Mouse (Mus musculus) heart, embryonic 15.5 days (tissue): ENCODE measurements around the gene Dqx1. TPM values are rescaled to one million over a fixed set of nuclear protein-coding genes. Genes with fewer than 3 reads are reported as not detected.

ENCODE experiments used
- ATAC-seq: fragments of 200-750 bp; cut with Nextera tagmentation; replicated peaks from 2 replicates; pipeline ENCODE4 v1.8.0; 2017; ENCODE audit warnings: low read depth, moderate TSS enrichment; ENCODE audit not compliant: insufficient number of reproducible peaks, insufficient read depth, low FRiP score
- H3K27ac ChIP-seq: fragments of 300-500 bp; sonication (generic); 2 replicates; pipeline ENCODE4 v1.5.1; 2015; ENCODE audit warnings: mild to moderate bottlenecking, inconsistent platforms
- H3K27me3 ChIP-seq: fragments of 300-500 bp; sonication (generic); 2 replicates; pipeline ENCODE4 v1.6.1; 2015; ENCODE audit warnings: inconsistent platforms
- H3K36me3 ChIP-seq: fragments of 300-500 bp; sonication (generic); 2 replicates; pipeline ENCODE4 v1.6.1; 2015; ENCODE audit warnings: mild to moderate bottlenecking, inconsistent platforms
- H3K4me1 ChIP-seq: fragments of 300-500 bp; sonication (generic); replicated peaks from 2 replicates; pipeline ENCODE4 v1.6.1; 2015; ENCODE audit warnings: inconsistent platforms
- H3K4me2 ChIP-seq: fragments of 300-500 bp; sonication (generic); 2 replicates; pipeline ENCODE4 v1.6.1; 2015; ENCODE audit warnings: inconsistent platforms, mild to moderate bottlenecking, moderate library complexity
- H3K4me3 ChIP-seq: fragments of 300-500 bp; sonication (generic); 2 replicates; pipeline ENCODE4 v1.5.1; 2015; ENCODE audit warnings: mild to moderate bottlenecking, inconsistent platforms
- H3K9ac ChIP-seq: fragments of 300-500 bp; sonication (generic); 2 replicates; pipeline ENCODE4 v1.6.1; 2015; ENCODE audit warnings: mild to moderate bottlenecking, inconsistent platforms
- H3K9me3 ChIP-seq: fragments of 300-500 bp; sonication (generic); replicated peaks from 2 replicates; pipeline ENCODE4 v1.6.1; 2016; ENCODE audit warnings: inconsistent platforms
- WGBS: fragments of 180-500 bp; shearing (Covaris S2); methylation state at CpG from one replicate; pipeline ENCODE4 v1.1.7; 2015; ENCODE audit warnings: mixed read lengths; 5-methylcytosine and 5-hydroxymethylcytosine counted together
- polyA plus RNA-seq: library from polyadenylated mRNA; unstranded; fragments of >200 nt; fragmentation: Nextera tagmentation; extraction: Ambion mirVana; gene quantifications from 2 replicates; pipeline ENCODE4 v1.2.1, GENCODE M21; 2015

The Dqx1 gene
- polyA plus RNA-seq, 1 experiment from 2014 or later = 0.28 TPM

- Histone ChIP-seq H3K9me3 (no peaks in the 10 kb centered on the region), H3K27me3 (0 out of 2 replicates have a peak, but pooled peaks cover 3% of the 10 kb centered on the region), H3K4me1 (peaks cover 26% of the 10 kb centered on the region), H3K4me2 (peak within 1 kb of the TSS; percentile 95), H3K27ac (peak within 1 kb of the TSS; percentile 80), H3K9ac (peak within 1 kb of the TSS; percentile 85), H3K4me3 (peak within 1 kb of the TSS; percentile 81), H3K36me3 (peaks cover 17% of the 10 kb centered on the region)
- under 1% methylated on average over 64 of the region's 64 CpGs for WGBS
- ATAC-seq = peak; percentile 95
Measured at GRCm38 (mm10) chr6:83054074-83054851, 3.4 kb upstream of the Dqx1 start, which contains the start of gene Aup1. TSS of gene Aup1 (plus strand) at chr6:83054521.

GRCm38 (mm10) chr6:83054871-83055431, 2.7 kb upstream of the Dqx1 start, which contains the start of gene Htra2:
TSS of gene Htra2 (minus strand) at chr6:83055273.
- H3K9ac ChIP-seq = peak within 1 kb of the TSS; percentile 85
- peak within 1 kb of the TSS; percentile 81 for H3K4me3 ChIP-seq
- peaks cover 17% of the 10 kb centered on the region for H3K36me3 ChIP-seq
- peaks cover 26% of the 10 kb centered on the region for H3K4me1 ChIP-seq
- peak within 1 kb of the TSS; percentile 80 for H3K27ac ChIP-seq
- WGBS = under 1% methylated on average over 50 of the region's 50 CpGs
- H3K9me3 ChIP-seq = no peaks in the 10 kb centered on the region
- peak; percentile 23 for ATAC-seq
- H3K27me3 ChIP-seq = peaks cover 4% of the 10 kb centered on the region; the same call in 1 of the 2 replicates
- H3K4me2 ChIP-seq = peak within 1 kb of the TSS; percentile 95

GRCm38 (mm10) chr6:83058725-83059124, 1.1 kb downstream of the Dqx1 start:
- Histone ChIP-seq H3K27ac (no peak overlapping the region), H3K4me1 (peaks cover 12% of the 10 kb centered on the region), H3K4me3 (no peak overlapping the region), H3K36me3 (peaks cover 9% of the 10 kb centered on the region), H3K9ac (no peak overlapping the region), H3K4me2 (no peak overlapping the region), H3K9me3 (no peaks in the 10 kb centered on the region), H3K27me3 (peaks cover 42% of the 10 kb centered on the region)
- ATAC-seq = no peak
- WGBS = 82% methylated on average over 2 of the region's 2 CpGs

GRCm38 (mm10) chr6:83065995-83066394, 8.4 kb downstream of the Dqx1 start:
- no peak overlapping the region for H3K9ac ChIP-seq
- H3K36me3 ChIP-seq = no peaks in the 10 kb centered on the region
- H3K4me1 ChIP-seq = peaks cover 26% of the 10 kb centered on the region
- H3K4me2 ChIP-seq = no peak overlapping the region
- H3K9me3 ChIP-seq = no peaks in the 10 kb centered on the region
- H3K27ac ChIP-seq = no peak overlapping the region
- no peak overlapping the region for H3K4me3 ChIP-seq
- 38% methylated on average over 8 of the region's 8 CpGs for WGBS
- peaks cover 100% of the 10 kb centered on the region for H3K27me3 ChIP-seq
- no peak for ATAC-seq

GRCm38 (mm10) chr6:83066441-83066840, 8.8 kb downstream of the Dqx1 start:
- H3K4me1 ChIP-seq = peaks cover 30% of the 10 kb centered on the region
- no peaks in the 10 kb centered on the region for H3K36me3 ChIP-seq
- no peak overlapping the region for H3K4me3 ChIP-seq
- no peaks in the 10 kb centered on the region for H3K9me3 ChIP-seq
- no peak overlapping the region for H3K4me2 ChIP-seq
- 28% methylated on average over 6 of the region's 6 CpGs for WGBS
- no peak overlapping the region for H3K27ac ChIP-seq
- no peak overlapping the region for H3K9ac ChIP-seq
- peaks cover 100% of the 10 kb centered on the region for H3K27me3 ChIP-seq
- ATAC-seq = no peak

GRCm38 (mm10) chr6:83068221-83068620, 10.6 kb downstream of the Dqx1 start:
- no peak overlapping the region for H3K27ac ChIP-seq
- peak overlapping the region; percentile 57 for H3K4me2 ChIP-seq
- H3K9me3 ChIP-seq = no peaks in the 10 kb centered on the region
- H3K4me3 ChIP-seq = peak overlapping the region; percentile 37
- 12% methylated on average over 8 of the region's 8 CpGs for WGBS
- H3K4me1 ChIP-seq = peaks cover 30% of the 10 kb centered on the region
- no peak for ATAC-seq
- H3K36me3 ChIP-seq = no peaks in the 10 kb centered on the region
- H3K27me3 ChIP-seq = peaks cover 99% of the 10 kb centered on the region
- H3K9ac ChIP-seq = 0 out of 2 replicates have a peak overlapping the region, but pooled peaks have one; percentile 2

GRCm38 (mm10) chr6:83068706-83069487, 11.3 kb downstream of the Dqx1 start:
- under 1% methylated on average over 81 of the region's 81 CpGs for WGBS
- 0 out of 2 replicates have a peak overlapping the region, but pooled peaks have one; percentile 2 for H3K9ac ChIP-seq
- peaks cover 99% of the 10 kb centered on the region for H3K27me3 ChIP-seq
- no peak overlapping the region for H3K27ac ChIP-seq
- H3K36me3 ChIP-seq = no peaks in the 10 kb centered on the region
- peaks cover 30% of the 10 kb centered on the region for H3K4me1 ChIP-seq
- no peaks in the 10 kb centered on the region for H3K9me3 ChIP-seq
- peak overlapping the region; percentile 37 for H3K4me3 ChIP-seq
- H3K4me2 ChIP-seq = peak overlapping the region; percentile 57
- no peak for ATAC-seq

- H3K9ac ChIP-seq = 0 out of 2 replicates have a peak overlapping the region, but pooled peaks have one; percentile 14
- H3K4me1 ChIP-seq = peaks cover 30% of the 10 kb centered on the region
- peaks cover 99% of the 10 kb centered on the region for H3K27me3 ChIP-seq
- peak; percentile 44; the same call in 1 of the 2 replicates for ATAC-seq
- H3K9me3 ChIP-seq = no peaks in the 10 kb centered on the region
- no peaks in the 10 kb centered on the region for H3K36me3 ChIP-seq
- H3K27ac ChIP-seq = no peak overlapping the region
- H3K4me2 ChIP-seq = peak overlapping the region; percentile 45
- WGBS = 1% methylated on average over 69 of the region's 69 CpGs
- peak overlapping the region; percentile 37 for H3K4me3 ChIP-seq
Measured at GRCm38 (mm10) chr6:83069488-83070246, 12.0 kb downstream of the Dqx1 start.

GRCm38 (mm10) chr6:83070247-83070310, 12.4 kb downstream of the Dqx1 start, which contains the start of gene Tlx2:
TSS of gene Tlx2 (minus strand) at chr6:83070293.
- peaks cover 99% of the 10 kb centered on the region for H3K27me3 ChIP-seq
- H3K36me3 ChIP-seq = no peaks in the 10 kb centered on the region
- H3K9me3 ChIP-seq = no peaks in the 10 kb centered on the region
- peak within 1 kb of the TSS; percentile 37 for H3K4me3 ChIP-seq
- H3K27ac ChIP-seq = no peak within 1 kb of the TSS
- H3K9ac ChIP-seq = 0 out of 2 replicates have a peak within 1 kb of the TSS, but pooled peaks have one; percentile 14
- ATAC-seq = no peak
- H3K4me2 ChIP-seq = peak within 1 kb of the TSS; percentile 57
- peaks cover 30% of the 10 kb centered on the region for H3K4me1 ChIP-seq
- 2% methylated on average over 8 of the region's 10 CpGs for WGBS

- H3K9me3 ChIP-seq = no peaks in the 10 kb centered on the region
- H3K27ac ChIP-seq = no peak overlapping the region
- peaks cover 30% of the 10 kb centered on the region for H3K4me1 ChIP-seq
- H3K4me2 ChIP-seq = peak overlapping the region; percentile 45
- 1% methylated on average over 55 of the region's 58 CpGs for WGBS
- H3K27me3 ChIP-seq = peaks cover 99% of the 10 kb centered on the region
- no peak overlapping the region for H3K9ac ChIP-seq
- H3K4me3 ChIP-seq = peak overlapping the region; percentile 37
- no peak; the same call in 1 of the 2 replicates for ATAC-seq
- H3K36me3 ChIP-seq = no peaks in the 10 kb centered on the region
Measured at GRCm38 (mm10) chr6:83070311-83071219, 12.9 kb downstream of the Dqx1 start.
